In the genomic region with DNA sequence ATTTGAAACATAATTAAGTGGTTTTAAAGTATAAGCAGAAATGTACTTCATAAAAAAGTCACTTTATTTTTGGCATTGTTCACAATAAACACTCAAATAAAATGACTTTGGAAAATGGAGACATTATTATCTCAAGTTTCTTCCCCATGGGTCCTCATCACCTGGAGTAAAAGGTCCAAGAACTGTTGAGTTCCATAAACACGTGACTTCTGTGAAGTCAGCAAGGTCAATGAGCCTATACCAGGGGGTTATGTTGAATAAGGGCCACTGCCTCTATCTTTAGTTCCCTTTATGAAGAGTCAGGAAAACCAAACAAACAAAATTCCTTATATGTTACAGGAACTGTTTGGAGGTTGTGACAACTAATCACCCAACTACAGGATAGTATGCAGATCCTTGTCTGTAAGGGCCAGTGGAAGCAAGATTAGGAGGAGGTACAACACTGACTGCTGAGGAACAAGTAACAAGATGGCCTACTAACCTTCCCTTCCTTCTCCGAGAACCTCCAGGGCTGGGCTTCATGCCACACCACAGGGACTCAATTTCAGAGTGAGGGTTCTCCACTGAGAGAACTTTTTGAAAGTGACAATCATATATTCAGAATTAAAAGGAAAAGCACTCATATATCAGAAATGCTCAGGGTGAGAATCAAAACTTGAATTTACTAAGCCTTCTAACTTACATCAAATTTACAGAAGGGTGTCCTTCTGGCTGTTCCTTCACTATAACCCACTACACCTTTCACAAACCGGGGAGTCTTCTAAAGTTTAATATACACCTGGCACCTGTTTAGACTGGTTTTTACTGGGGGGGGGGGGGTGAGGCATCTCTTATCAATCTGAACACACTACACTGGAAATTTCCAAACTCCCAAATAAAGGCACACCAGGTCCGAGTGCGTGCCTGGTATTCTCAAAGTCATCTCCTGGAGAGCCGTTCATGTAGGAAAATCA, we compare ENCODE assay signal across 8 mouse cellular contexts.
DNase-seq lines count a peak whose midpoint lies in the region; ATAC-seq and TF ChIP-seq lines count a peak whose summit lies in the region.

No protein-coding gene starts in this region.

- no peaks in the 10 kb centered on the region for H3K27me3 ChIP-seq in kidney, embryonic 14.5 days (ENCODE audit: control insufficient read depth, insufficient read depth, low read length)
- H3K27me3 ChIP-seq in heart, embryonic 16.5 days (ENCODE audit: control insufficient read depth, insufficient read depth, low read length): no peaks in the 10 kb centered on the region

- no peak overlapping the region for H3K27ac ChIP-seq in kidney, embryonic 14.5 days (ENCODE audit: low read depth, low read length)
- no peak overlapping the region for H3K27ac ChIP-seq in bone marrow, adult 2 months (ENCODE audit: control insufficient read depth, insufficient read depth, low read depth, low read length, poor library complexity)
- peak overlapping the region; percentile 99 for H3K27ac ChIP-seq in heart, embryonic 16.5 days (ENCODE audit: low read length)

- ATAC-seq in kidney, embryonic 14.5 days (ENCODE audit: low FRiP score, low TSS enrichment): no peak
- no peak for ATAC-seq in heart, embryonic 16.5 days (replicated peaks; ENCODE audit: extremely low read depth, insufficient read depth, low FRiP score)

- TF ChIP-seq POLR2A in bone marrow, adult 2 months (IDR thresholded peaks at IDR 0.05; ENCODE audit: borderline replicate concordance, control insufficient read depth, low read depth, low read length): no peak

- peak overlapping the region; percentile 88; the same call in 1 of the 2 replicates for H3K9ac ChIP-seq in kidney, embryonic 14.5 days (ENCODE audit: low read depth, low read length)
- peak overlapping the region; percentile 99 for H3K9ac ChIP-seq in heart, embryonic 16.5 days (ENCODE audit: low read length)

- H3K4me1 ChIP-seq in kidney, embryonic 14.5 days (ENCODE audit: control insufficient read depth, insufficient read depth, low read length): peaks cover 9% of the 10 kb centered on the region; the same call in 1 of the 2 replicates
- peaks cover 1% of the 10 kb centered on the region; the same call in 1 of the 2 replicates for H3K4me1 ChIP-seq in bone marrow, adult 2 months (ENCODE audit: control insufficient read depth, insufficient read depth, low read length)
- H3K4me1 ChIP-seq in heart, embryonic 16.5 days (ENCODE audit: control insufficient read depth, insufficient read depth, low read length): peaks cover 9% of the 10 kb centered on the region

- no peak for TF ChIP-seq CTCF in bone marrow, adult 2 months (IDR thresholded peaks at IDR 0.05; ENCODE audit: control insufficient read depth, insufficient read depth, low read length)

- no peak for DNase-seq in kidney, postnatal 10 days
- peak; percentile 15 for DNase-seq in lung, postnatal 10 days
- no peak for DNase-seq in thymus, postnatal 4 days
- DNase-seq in natural killer cell, adult 2 months (ENCODE audit: low spot score in 2 of 2): no peak
- no peak for DNase-seq in right cerebral cortex, postnatal 4 days

- no peaks in the 10 kb centered on the region for H3K36me3 ChIP-seq in kidney, embryonic 14.5 days (ENCODE audit: control insufficient read depth, insufficient read depth, low read length)
- no peaks in the 10 kb centered on the region for H3K36me3 ChIP-seq in heart, embryonic 16.5 days (ENCODE audit: control insufficient read depth, insufficient read depth)

- no peaks in the 10 kb centered on the region for H3K9me3 ChIP-seq in kidney, embryonic 14.5 days (ENCODE audit: control insufficient read depth, low read length)
- no peaks in the 10 kb centered on the region for H3K9me3 ChIP-seq in heart, embryonic 16.5 days (replicated peaks; ENCODE audit: control insufficient read depth, low read length)

- WGBS in kidney, embryonic 14.5 days: 40% methylated on average over 6 of the region's 6 CpGs
- WGBS in bone marrow, adult 2 months: 27% methylated on average over 6 of the region's 6 CpGs
- 16% methylated on average over 6 of the region's 6 CpGs for WGBS in heart, embryonic 16.5 days

- peak overlapping the region; percentile 60 for H3K4me2 ChIP-seq in kidney, embryonic 14.5 days (replicated peaks; ENCODE audit: low read depth, low read length)
- H3K4me2 ChIP-seq in heart, embryonic 16.5 days (ENCODE audit: low read depth, low read length): peak overlapping the region; percentile 88

- H3K4me3 ChIP-seq in kidney, embryonic 14.5 days (ENCODE audit: low read length): peak overlapping the region; percentile 84
- H3K4me3 ChIP-seq in bone marrow, adult 2 months (replicated peaks; ENCODE audit: control insufficient read depth, low read depth, low read length): peak overlapping the region; percentile 29
- peak overlapping the region; percentile 99 for H3K4me3 ChIP-seq in heart, embryonic 16.5 days (ENCODE audit: low read length)

Comparison
In these comparisons a context has a peak if more than half of its experiments do, and no peak if none do; other contexts are left out.
1. H3K4me3 ChIP-seq: peak in every context shown above with its lines; median percentile 99 in heart, embryonic 16.5 days; 84 in kidney, embryonic 14.5 days; 29 in bone marrow, adult 2 months.